Mouse (Mus musculus) duodenum, adult 2 months (tissue): Measurements from ENCODE around the gene Rwdd1. TPM values are rescaled to one million over a fixed set of nuclear protein-coding genes. Genes with fewer than 3 reads are reported as not detected.

Experiments used
- polyA plus RNA-seq: library from polyadenylated mRNA; depleted of rRNA; stranded (reverse); fragments of >200 nt; gene quantifications from 2 replicates; pipeline ENCODE4 v1.2.3, GENCODE M21; 2012; ENCODE audit warnings: low replicate concordance; rRNA removed

Rwdd1 gene
- polyA plus RNA-seq: 29.9 and 45.7 TPM in 2 replicates

GRCm38 (mm10) chr10:34019302-34020075 lies at the start of gene Rwdd1:
TSS of gene Rwdd1 (minus strand) at chr10:34019624.

GRCm38 (mm10) chr10:34044210-34044609 lies 24.8 kb upstream of the Rwdd1 start, which contains the start of gene Calhm4:
TSS of gene Calhm4 (minus strand) at chr10:34044310.

GRCm38 (mm10) chr10:34037401-34037800 lies 18.0 kb upstream of the Rwdd1 start, which contains the start of gene Trappc3l:
TSS of gene Trappc3l (plus strand) at chr10:34037597.

DNA sequence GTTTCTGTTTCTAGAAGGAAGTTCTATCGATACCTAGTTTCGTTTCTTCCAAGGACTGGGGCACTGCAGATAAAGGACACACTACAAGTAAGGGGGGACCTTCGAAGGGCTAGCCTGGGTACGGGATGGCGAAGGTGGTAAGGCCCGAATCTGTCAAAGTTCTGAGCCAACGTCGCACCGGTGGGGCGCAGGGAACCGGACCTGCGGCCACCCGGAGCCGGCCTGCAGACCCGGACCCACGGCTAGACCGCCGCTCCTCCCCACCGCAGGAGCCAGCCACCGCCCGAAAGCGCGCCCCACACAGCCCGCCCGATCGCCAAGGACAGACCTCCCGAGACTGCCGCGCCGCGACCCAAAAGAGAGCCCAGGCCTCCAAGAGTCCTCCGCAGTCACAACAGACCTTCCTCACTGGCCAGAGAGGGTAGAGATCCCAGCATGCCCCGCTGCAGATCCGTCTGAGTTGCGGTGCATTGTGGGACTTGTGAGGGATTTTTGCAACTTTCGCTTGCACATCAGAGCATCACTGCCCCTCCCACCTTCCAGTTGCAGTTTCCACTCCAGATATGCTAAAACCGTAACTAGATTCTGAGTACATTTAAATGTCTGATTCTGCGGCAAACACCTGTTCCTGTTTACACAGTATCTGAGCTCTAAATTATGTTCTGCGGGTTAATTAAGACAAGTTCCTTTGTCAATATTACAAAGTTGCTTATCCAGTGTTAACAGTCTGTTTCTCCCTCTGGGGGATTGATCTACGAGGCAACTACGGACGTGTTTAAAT lies 68.4 kb downstream of the Rwdd1 start, which contains the start of gene Zup1:
Zup1 (minus strand) TSS at position 467 of the 781 bp plus-strand sequence.

Other genes with a start within 250 kb of the Rwdd1 start
- gene Sult3a2, start 232.9 kb downstream of the Rwdd1 start, polyA plus RNA-seq: not detected in 2 replicates
- gene Sult3a1, start 161.9 kb downstream of the Rwdd1 start, polyA plus RNA-seq: not detected in 2 replicates
- gene Rsph4a, start 114.5 kb downstream of the Rwdd1 start, polyA plus RNA-seq: 0.05 TPM in 1 of 2 replicates, not detected in the other
- 1.5 and 2.0 TPM in 2 replicates for gene Zup1, start 68.4 kb downstream of the Rwdd1 start, polyA plus RNA-seq
- gene Trappc3l, start 18.0 kb upstream of the Rwdd1 start, polyA plus RNA-seq: not detected in 2 replicates
- gene Calhm4, start 24.7 kb upstream of the Rwdd1 start, polyA plus RNA-seq: not detected in 2 replicates
- gene Calhm5, start 76.9 kb upstream of the Rwdd1 start, polyA plus RNA-seq: 0.07 and 0.09 TPM in 2 replicates
- gene Calhm6, start 108.4 kb upstream of the Rwdd1 start, polyA plus RNA-seq: 1.6 and 3.3 TPM in 2 replicates
- 0.51 and 2.0 TPM in 2 replicates for gene Dse, start 188.1 kb upstream of the Rwdd1 start, polyA plus RNA-seq